Mouse (Mus musculus) kidney, embryonic 16.5 days (tissue): ENCODE results near the gene Lrrc26. TPM values are rescaled to one million over a fixed set of nuclear protein-coding genes. Genes with fewer than 3 reads are reported as not detected.

ENCODE experiments used
- ATAC-seq: fragments of 200-750 bp; cut with Nextera tagmentation; 2 replicates; pipeline ENCODE4 v1.8.0; 2017; ENCODE audit warnings: moderate TSS enrichment; ENCODE audit not compliant: low FRiP score, low TSS enrichment
- H3K27ac ChIP-seq: fragments of 300-500 bp; sonication (generic); 2 replicates; pipeline ENCODE4 v1.5.1; 2014; ENCODE audit warnings: low read length
- H3K27me3 ChIP-seq: fragments of 300-500 bp; sonication (generic); 2 replicates; pipeline ENCODE4 v1.6.1; 2014; ENCODE audit warnings: low read length, control low read depth, mixed read lengths; ENCODE audit not compliant: insufficient read depth
- H3K36me3 ChIP-seq: fragments of 300-500 bp; sonication (generic); 2 replicates; pipeline ENCODE4 v1.6.1; 2014; ENCODE audit warnings: low read length, control low read depth, mixed read lengths; ENCODE audit not compliant: insufficient read depth
- H3K4me1 ChIP-seq: fragments of 300-500 bp; sonication (generic); 2 replicates; pipeline ENCODE4 v1.6.1; 2014; ENCODE audit warnings: low read length, control low read depth, mixed read lengths; ENCODE audit not compliant: insufficient read depth
- H3K4me2 ChIP-seq: fragments of 300-500 bp; sonication (generic); replicated peaks from 2 replicates; pipeline ENCODE4 v1.6.1; 2014; ENCODE audit warnings: low read depth, low read length
- H3K4me3 ChIP-seq: fragments of 300-500 bp; sonication (generic); 2 replicates; pipeline ENCODE4 v1.5.1; 2014; ENCODE audit warnings: mild to moderate bottlenecking, low read length
- H3K9ac ChIP-seq: fragments of 300-500 bp; sonication (generic); replicated peaks from 2 replicates; pipeline ENCODE4 v1.6.1; 2014; ENCODE audit warnings: low read length
- H3K9me3 ChIP-seq: fragments of 300-500 bp; sonication (generic); 2 replicates; pipeline ENCODE4 v1.6.1; 2016; ENCODE audit warnings: low read length, control low read depth
- WGBS: fragments of 180-500 bp; shearing (Covaris S2); extraction: QIAGEN DNeasy Blood & Tissue Kit; methylation state at CpG from one replicate; pipeline ENCODE4 v1.1.7; 2014; 5-methylcytosine and 5-hydroxymethylcytosine counted together
- polyA plus RNA-seq: library from polyadenylated mRNA; unstranded; fragments of >200 nt; fragmentation: Nextera tagmentation; extraction: Ambion mirVana; gene quantifications from 2 replicates; pipeline ENCODE4 v1.2.1, GENCODE M21; 2015

The Lrrc26 gene
- not detected in 2 replicates for polyA plus RNA-seq

GRCm38 (mm10) chr2:25289651-25290050, at the start of gene Lrrc26:
Lrrc26 (plus strand) TSS chr2:25289915.
- Histone ChIP-seq H3K4me3 (peak within 1 kb of the TSS; percentile 16), H3K9me3 (no peaks in the 10 kb centered on the region), H3K27me3 (peaks cover 55% of the 10 kb centered on the region), H3K27ac (no peak within 1 kb of the TSS), H3K36me3 (peaks cover 13% of the 10 kb centered on the region), H3K4me2 (peak within 1 kb of the TSS; percentile 37), H3K4me1 (peaks cover 24% of the 10 kb centered on the region), H3K9ac (no peak within 1 kb of the TSS)
- no peak for ATAC-seq
- WGBS, result 9% methylated on average over 11 of the region's 11 CpGs

- Histone ChIP-seq H3K4me2 (peak overlapping the region; percentile 97), H3K9ac (peak overlapping the region; percentile 55), H3K4me3 (peak overlapping the region; percentile 63), H3K27me3 (peaks cover 20% of the 10 kb centered on the region), H3K27ac (peak overlapping the region; percentile 56), H3K4me1 (peaks cover 26% of the 10 kb centered on the region), H3K36me3 (0 out of 2 replicates have a peak, but pooled peaks cover under 1% of the 10 kb centered on the region), H3K9me3 (no peaks in the 10 kb centered on the region)
- 51% methylated on average over 8 of the region's 8 CpGs for WGBS
- ATAC-seq, result peak; percentile 12
Observed at GRCm38 (mm10) chr2:25240310-25240709, 49.4 kb upstream of the Lrrc26 start.

DNA sequence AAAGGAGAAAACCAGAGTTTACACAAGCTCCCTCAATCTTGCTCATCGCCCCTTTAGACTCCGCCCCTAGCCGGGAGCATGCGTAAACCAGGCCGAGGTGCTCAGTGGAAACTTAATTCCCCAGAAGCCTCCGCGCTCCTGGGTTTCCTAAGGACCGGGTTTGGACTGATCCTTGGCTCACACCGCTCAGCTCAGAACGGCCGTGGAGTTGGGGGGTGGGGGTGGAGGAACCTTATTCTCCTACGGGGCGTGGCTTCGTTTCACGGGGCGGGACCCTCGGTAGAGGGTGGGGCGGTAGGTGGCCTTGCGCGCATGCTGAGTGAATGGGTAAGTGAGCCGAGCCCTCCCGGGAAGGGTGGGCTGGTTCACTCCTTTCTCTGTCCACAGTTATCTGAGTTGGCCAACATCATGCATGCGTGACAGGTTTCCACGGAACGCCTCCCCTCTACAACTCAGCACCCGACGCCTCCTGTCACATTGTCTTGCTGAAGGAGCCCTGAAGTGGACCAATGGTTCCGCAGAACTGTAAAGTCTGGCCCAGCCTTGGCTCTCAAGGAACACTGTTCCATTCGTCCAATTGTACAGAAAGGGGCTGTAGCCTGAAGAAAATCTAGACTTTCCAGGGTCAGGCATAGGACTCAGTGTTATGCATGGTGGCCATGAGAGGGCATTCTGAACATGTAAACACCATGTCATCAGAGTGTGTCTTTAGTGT, 48.8 kb upstream of the Lrrc26 start:
- peak overlapping the region; percentile 63 for H3K4me3 ChIP-seq
- H3K27me3 ChIP-seq, result peaks cover 20% of the 10 kb centered on the region
- WGBS, result 1% methylated on average over 29 of the region's 29 CpGs
- peak overlapping the region; percentile 56 for H3K27ac ChIP-seq
- no peaks in the 10 kb centered on the region for H3K9me3 ChIP-seq
- H3K9ac ChIP-seq, result peak overlapping the region; percentile 55
- peaks cover 26% of the 10 kb centered on the region for H3K4me1 ChIP-seq
- H3K4me2 ChIP-seq, result peak overlapping the region; percentile 97
- ATAC-seq, result peak; percentile 88
- H3K36me3 ChIP-seq, result 0 out of 2 replicates have a peak, but pooled peaks cover 3% of the 10 kb centered on the region

DNA sequence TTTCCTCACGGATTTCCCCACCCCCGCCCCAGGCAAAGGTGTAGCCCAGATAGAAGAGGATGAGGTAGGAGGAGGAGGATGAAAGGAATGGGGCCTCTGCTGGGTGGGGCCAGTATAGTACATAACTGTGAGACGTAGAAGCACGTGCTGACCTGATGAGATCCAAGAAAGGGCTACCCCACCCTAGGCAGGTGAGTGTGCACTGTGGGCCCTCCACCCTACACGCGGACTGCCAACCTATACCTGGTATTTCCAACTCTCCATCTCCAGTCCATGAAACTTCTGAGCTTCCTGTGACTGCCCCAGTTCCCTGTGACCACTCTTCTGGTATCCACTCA, 48.3 kb upstream of the Lrrc26 start:
- no peaks in the 10 kb centered on the region for H3K9me3 ChIP-seq
- H3K4me3 ChIP-seq, result peak overlapping the region; percentile 63
- 0 out of 2 replicates have a peak overlapping the region, but pooled peaks have one; percentile 56 for H3K27ac ChIP-seq
- peaks cover 20% of the 10 kb centered on the region for H3K27me3 ChIP-seq
- H3K4me1 ChIP-seq, result peaks cover 26% of the 10 kb centered on the region
- no peak for ATAC-seq
- H3K9ac ChIP-seq, result peak overlapping the region; percentile 78; the same call in 1 of the 2 replicates
- 12% methylated on average over 6 of the region's 6 CpGs for WGBS
- peak overlapping the region; percentile 97 for H3K4me2 ChIP-seq
- H3K36me3 ChIP-seq, result 0 out of 2 replicates have a peak, but pooled peaks cover 3% of the 10 kb centered on the region

DNA sequence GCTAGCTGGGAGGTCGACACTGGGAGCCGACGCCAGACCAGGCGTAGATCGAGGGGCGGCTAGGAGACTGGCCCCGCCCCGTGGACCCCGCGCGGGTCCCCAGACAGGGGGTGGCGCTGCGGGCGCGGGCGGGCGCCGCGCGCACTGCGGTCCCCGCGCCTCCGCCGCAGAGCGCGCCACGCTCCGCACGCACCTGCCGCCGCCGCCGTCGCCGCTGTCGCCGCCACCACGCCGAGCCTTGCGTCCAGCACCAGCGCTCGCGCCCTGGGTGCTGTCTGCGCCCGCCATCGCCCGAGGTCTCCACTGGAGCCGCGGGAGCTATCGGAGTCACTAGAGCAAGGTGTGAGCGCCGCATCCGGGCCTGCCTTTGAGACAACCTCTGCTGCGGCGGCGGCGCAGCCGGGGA, 47.6 kb upstream of the Lrrc26 start, which contains the start of the genes Rnf208 and Cysrt1:
Rnf208 (plus strand) TSS at position 155 of the 406 bp plus-strand sequence.
Cysrt1 (minus strand) TSS at position 352 of the 406 bp plus-strand sequence.
- no peak for ATAC-seq
- H3K27ac ChIP-seq, result peak within 1 kb of the TSS; percentile 56; the same call in 1 of the 2 replicates
- 0% methylated on average over 56 of the region's 59 CpGs for WGBS
- peaks cover 20% of the 10 kb centered on the region for H3K27me3 ChIP-seq
- H3K4me1 ChIP-seq, result peaks cover 26% of the 10 kb centered on the region
- H3K4me3 ChIP-seq, result peak within 1 kb of the TSS; percentile 63
- H3K9me3 ChIP-seq, result no peaks in the 10 kb centered on the region
- H3K36me3 ChIP-seq, result 0 out of 2 replicates have a peak, but pooled peaks cover 6% of the 10 kb centered on the region
- H3K4me2 ChIP-seq, result peak within 1 kb of the TSS; percentile 97
- peak within 1 kb of the TSS; percentile 78 for H3K9ac ChIP-seq

GRCm38 (mm10) chr2:25243342-25243741, 46.4 kb upstream of the Lrrc26 start:
- Histone ChIP-seq H3K9me3 (no peaks in the 10 kb centered on the region), H3K4me1 (peaks cover 26% of the 10 kb centered on the region), H3K9ac (no peak overlapping the region), H3K36me3 (peaks cover 13% of the 10 kb centered on the region), H3K4me3 (no peak overlapping the region), H3K27me3 (peaks cover 20% of the 10 kb centered on the region), H3K4me2 (no peak overlapping the region), H3K27ac (no peak overlapping the region)
- ATAC-seq, result no peak
- WGBS, result 82% methylated on average over 8 of the region's 8 CpGs

- no peak overlapping the region for H3K4me2 ChIP-seq
- ATAC-seq, result no peak
- H3K36me3 ChIP-seq, result peaks cover 19% of the 10 kb centered on the region
- 87% methylated on average over 4 of the region's 4 CpGs for WGBS
- H3K4me1 ChIP-seq, result peaks cover 26% of the 10 kb centered on the region
- H3K27me3 ChIP-seq, result peaks cover 20% of the 10 kb centered on the region
- H3K9me3 ChIP-seq, result no peaks in the 10 kb centered on the region
- no peak overlapping the region for H3K4me3 ChIP-seq
- no peak overlapping the region for H3K27ac ChIP-seq
- no peak overlapping the region for H3K9ac ChIP-seq
Observed at GRCm38 (mm10) chr2:25244144-25244543, 45.6 kb upstream of the Lrrc26 start.

DNA sequence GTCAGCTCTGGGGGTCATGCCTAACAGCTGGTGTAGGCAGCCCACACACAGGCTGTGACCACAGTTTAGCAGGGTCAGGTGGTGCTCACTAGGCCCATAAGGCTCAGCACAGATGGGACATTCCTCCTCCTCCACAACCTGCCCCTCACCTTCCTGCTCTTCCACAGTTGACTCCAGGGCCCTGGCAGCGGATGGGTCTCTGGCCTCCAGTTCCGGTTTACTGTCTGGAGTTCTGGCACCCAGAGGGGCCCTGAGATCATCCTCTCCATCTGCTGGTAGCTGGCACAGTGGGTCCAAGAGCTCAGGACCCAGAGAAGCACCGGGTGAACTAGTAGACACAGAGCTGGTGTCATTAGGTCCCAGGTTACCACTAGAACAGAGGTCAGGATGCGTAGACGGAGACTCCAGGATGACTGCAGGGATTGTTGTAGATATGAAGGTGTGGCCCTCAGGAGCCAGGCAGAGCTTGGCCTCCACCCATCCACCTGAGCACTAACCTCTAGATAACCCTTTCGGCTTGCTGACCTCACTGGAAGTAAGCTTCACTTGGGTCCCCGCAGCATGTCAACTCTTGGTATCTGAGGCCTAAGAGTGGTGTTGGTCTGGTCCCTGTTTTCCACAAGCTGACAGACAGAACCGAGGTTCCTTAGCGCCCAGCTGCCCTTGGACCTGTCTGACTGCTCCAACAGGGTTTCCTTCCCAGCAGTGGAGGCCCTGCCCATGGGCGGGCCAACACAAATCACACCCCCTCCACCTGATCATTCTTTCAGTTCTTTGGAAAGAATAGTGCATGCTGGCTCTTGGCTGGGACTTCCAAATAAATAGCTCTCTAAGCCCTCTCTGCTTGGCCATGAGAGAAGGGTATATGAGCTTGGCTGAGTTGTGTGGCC, 43.3 kb upstream of the Lrrc26 start, which contains the start of gene AL732309.1:
AL732309.1 (minus strand) TSS at position 681 of the 890 bp plus-strand sequence.
- Histone ChIP-seq H3K27ac (no peak within 1 kb of the TSS), H3K9ac (no peak within 1 kb of the TSS), H3K4me3 (no peak within 1 kb of the TSS), H3K4me2 (no peak within 1 kb of the TSS), H3K9me3 (no peaks in the 10 kb centered on the region), H3K36me3 (peaks cover 38% of the 10 kb centered on the region), H3K4me1 (peaks cover 15% of the 10 kb centered on the region), H3K27me3 (peaks cover 17% of the 10 kb centered on the region)
- no peak for ATAC-seq
- WGBS, result 82% methylated on average over 10 of the region's 10 CpGs

GRCm38 (mm10) chr2:25252331-25252730, 37.4 kb upstream of the Lrrc26 start:
- H3K4me2 ChIP-seq, result no peak overlapping the region
- H3K27me3 ChIP-seq, result no peaks in the 10 kb centered on the region
- no peak for ATAC-seq
- H3K27ac ChIP-seq, result no peak overlapping the region
- no peaks in the 10 kb centered on the region for H3K9me3 ChIP-seq
- 82% methylated on average over 1 of the region's 1 CpGs for WGBS
- no peak overlapping the region for H3K9ac ChIP-seq
- no peak overlapping the region for H3K4me3 ChIP-seq
- H3K4me1 ChIP-seq, result peaks cover 17% of the 10 kb centered on the region
- peaks cover 41% of the 10 kb centered on the region for H3K36me3 ChIP-seq
